Mouse (Mus musculus) lung, postnatal 4 days (tissue): ENCODE measurements around the gene Gm867.

Experiments
- DNase-seq, 2 experiments: peaks; one replicate each; pipeline ENCODE4 v3.0.0; 2021

The Gm867 gene

DNA sequence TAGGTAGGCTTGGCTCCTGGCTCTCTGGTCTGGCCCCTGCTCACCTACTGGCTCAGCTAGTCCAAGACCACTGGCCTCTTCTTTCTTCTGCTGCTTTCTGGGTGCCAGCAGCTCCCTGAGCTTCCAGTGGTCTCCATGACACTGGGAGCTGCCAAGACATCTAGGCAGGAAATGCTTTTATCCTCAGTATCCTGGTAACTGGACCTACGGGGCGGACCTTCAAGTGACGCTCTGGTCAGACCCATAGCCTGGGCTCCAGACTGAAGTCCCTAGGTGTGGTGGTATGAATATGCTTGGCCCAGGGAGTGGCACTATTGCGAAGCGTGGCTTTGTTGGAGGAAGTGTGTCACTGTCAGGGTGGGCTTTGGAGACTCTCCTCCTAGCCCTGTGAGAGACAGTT is at the start of gene Gm867:
Gm867 (minus strand) TSS at position 153 of the 400 bp plus-strand sequence.
- DNase-seq: no peak

- DNase-seq: no peak
These were observed 39.0 kb upstream of the Gm867 start for GRCm38 (mm10) chr10:75979432-75979831.

DNA sequence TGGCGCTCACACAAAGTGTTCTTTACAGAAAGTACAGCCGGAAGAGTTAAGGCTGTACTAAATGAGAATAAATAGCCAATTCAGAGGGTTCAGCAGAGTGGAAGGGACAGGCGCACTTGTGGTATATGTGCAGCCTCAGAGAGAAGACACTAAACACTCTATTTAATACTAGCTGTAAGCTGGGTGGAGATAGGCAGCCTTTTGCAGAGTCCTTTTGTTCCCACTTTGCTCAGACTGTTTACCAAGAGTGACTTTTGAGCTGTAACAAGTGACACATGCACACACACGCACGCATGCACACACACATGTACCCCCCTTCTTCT is 38.3 kb upstream of the Gm867 start:
- DNase-seq: no peak

- DNase-seq: peak in 1 of 2 experiments; percentile 43
These were observed 37.8 kb upstream of the Gm867 start for GRCm38 (mm10) chr10:75978119-75978834.

DNA sequence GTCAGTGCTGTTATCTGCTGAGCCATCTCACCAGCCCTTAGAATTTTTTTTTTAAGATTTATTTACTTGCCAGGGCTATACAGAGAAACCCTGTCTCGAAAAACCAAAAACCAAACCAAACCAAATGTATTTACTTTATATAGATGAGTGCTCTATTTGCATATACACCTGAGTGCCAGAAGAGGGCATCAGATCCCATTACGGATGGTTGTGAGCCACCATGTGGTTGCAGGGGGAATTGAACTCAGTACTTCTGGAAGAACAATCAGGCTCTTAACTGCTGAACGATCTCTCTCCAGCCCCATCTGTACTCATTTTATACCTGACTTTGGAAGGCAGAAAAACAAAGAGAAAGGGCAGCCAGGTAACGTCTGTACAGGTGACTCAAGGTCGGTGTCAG is 34.7 kb upstream of the Gm867 start:
- DNase-seq: peak in 1 of 2 experiments; percentile 25

- DNase-seq: no peak
These were observed 33.4 kb upstream of the Gm867 start for GRCm38 (mm10) chr10:75973846-75974245.

- DNase-seq: no peak
These were observed 13.9 kb upstream of the Gm867 start, which contains the start of gene Gm5134 for GRCm38 (mm10) chr10:75954381-75954811. Gene Gm5134 (plus strand): TSS chr10:75954514.

DNA sequence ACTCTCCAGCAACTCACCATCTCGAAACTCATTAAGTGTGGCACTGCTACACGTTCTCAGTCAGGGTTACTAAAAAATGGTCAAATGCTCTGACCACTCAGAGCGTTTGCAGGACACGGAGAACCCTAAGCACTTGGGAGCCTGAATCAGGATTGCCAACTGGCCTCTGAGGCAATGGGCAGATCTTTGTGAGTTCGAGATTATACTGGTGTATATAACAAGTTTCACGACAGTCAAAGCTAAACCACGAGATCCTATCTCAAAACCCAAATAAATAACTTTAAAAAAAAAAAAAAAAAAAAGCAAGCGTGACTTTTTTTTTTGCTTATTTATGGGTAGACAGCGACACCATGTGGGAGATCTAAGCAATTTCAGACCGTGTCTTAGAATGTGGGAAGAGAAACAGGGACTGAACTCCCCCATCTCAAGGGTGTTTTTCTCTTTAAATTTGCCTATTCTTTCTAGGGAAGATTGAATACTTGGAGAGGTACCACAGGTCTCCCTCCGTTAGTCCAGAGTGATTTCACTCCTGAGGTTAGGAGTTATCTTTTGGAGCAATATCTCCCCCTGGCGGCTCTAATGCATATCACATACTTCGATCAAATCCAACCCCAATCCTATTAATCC is 11.1 kb upstream of the Gm867 start:
- peak in 1 of 2 experiments; percentile 43 for DNase-seq

GRCm38 (mm10) chr10:75950791-75951210 is 10.3 kb upstream of the Gm867 start:
- peak in 1 of 2 experiments; percentile 59 for DNase-seq

DNA sequence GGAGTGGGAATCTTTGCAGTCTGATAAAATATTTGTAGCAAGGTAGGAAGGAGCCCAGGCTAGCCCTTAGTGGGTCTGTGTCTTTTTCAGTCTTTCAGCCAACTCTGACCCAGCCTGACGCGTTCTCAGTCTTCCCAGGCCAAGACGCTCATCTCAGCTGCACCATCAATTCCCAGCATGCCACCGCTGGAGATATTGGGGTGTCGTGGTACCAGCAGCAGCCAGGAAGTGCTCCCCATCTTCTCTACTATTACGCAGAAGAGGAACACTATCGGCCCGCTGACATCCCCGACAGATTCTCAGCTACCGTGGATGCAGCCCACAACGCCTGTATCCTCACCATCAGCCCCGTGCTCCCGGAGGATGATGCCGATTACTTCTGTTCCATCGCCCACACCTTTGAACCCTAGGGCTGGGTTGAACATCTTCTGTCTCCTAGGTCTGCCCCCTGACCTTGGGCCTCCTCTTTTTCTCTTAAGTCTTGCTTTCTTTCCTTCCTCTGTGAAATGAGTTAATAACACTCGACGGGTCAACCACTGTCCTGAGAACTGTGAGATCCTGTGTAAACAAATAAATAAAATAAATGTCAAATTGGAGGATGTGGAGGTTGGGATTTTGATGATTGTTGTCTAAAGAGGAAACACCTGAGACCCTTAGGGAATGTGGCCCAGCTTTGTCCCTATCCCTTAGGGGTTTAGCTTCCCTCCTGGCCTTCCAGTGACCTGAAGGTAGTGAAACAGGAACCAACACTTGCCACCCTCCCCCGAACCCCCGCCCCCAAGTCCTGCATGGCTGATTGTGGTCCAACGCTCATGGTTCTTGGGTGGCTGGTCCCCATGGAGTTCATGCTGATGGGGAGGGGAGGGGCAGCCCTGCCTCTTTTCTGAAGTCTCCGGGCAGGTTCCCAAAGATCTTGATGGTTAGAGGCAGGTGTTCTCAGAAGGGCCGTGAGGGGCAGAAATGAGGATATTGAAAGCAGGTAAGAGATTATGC is 8.9 kb upstream of the Gm867 start:
- no peak for DNase-seq

- no peak for DNase-seq
These were observed 7.6 kb upstream of the Gm867 start for GRCm38 (mm10) chr10:75948079-75948478.

DNA sequence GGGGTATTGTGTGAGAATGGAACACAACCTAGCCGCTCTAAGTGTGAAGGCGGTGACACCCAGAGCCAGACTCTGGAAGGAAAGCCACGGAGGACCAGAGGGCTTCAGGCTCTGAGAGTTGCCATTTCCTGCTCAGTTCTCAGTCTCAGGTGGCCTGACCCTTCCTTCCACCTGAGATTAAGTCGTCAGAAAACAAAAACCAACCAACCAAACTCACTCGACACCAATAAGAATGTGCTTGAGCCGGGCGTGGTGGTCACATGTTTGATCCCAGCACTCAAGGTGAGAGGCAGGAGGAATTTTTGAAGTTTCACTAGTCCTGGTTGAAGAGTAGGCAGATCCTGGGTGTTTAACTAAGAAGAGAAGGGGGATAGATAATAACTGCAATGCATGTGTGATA is 5.4 kb upstream of the Gm867 start:
- peak; percentile 62 to 79 for DNase-seq

- DNase-seq: no peak
These were observed 4.7 kb upstream of the Gm867 start for GRCm38 (mm10) chr10:75945213-75945612.

DNA sequence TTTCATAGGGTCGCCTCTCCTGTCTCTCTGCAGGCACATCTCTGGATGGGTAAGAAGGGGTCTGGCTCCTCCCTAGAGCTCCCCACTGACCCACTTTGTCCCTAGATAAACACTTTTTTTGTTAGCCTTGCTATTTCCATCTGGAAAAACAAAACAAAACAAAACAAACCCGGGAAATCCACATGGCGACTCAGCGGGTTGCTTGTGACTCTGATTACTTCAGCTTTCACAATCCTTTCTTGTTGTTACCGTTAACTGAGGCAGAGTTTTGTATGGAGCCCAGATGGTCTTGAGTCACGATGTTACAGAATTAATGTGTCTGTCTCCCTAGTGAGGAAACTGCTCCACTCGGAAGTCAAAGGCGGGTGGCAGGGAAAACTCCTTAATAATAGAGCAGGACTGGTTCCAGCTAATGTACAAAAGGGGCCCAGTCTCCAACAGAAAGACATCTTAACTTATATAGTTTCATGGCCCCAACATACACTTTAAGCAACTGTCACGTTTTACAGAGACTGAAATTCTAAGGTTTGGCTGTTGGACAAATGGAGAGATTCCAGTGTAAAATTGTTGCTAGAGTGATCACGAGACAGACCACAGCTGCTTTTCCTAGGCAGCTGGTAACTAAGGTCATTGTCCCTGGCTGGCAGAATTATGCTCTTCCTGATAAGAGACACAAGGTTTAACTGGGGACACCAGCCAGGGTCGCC is 3.7 kb upstream of the Gm867 start:
- DNase-seq: no peak

GRCm38 (mm10) chr10:75942736-75943477 is 2.4 kb upstream of the Gm867 start, which contains the start of gene Vpreb3:
Gene Vpreb3 (plus strand): TSS chr10:75943057.
- DNase-seq: no peak

GRCm38 (mm10) chr10:75941042-75941824 is 761 bp upstream of the Gm867 start:
- no peak for DNase-seq

- DNase-seq: no peak
These were observed 814 bp downstream of the Gm867 start for GRCm38 (mm10) chr10:75939481-75940234.

GRCm38 (mm10) chr10:75937851-75938643 is 2.4 kb downstream of the Gm867 start:
- DNase-seq: no peak
